Mouse (Mus musculus) G1E (cell line): ENCODE measurements around the gene Erg.

Source experiments
- CTCF ChIP-seq: IDR thresholded peaks from 2 replicates; pipeline ENCODE4 v1.5.1; 2012; ENCODE audit warnings: low read depth, low read length, inconsistent platforms, mixed read lengths
- GATA1 ChIP-seq: IDR thresholded peaks from 2 replicates; pipeline ENCODE4 v1.6.1; 2012; ENCODE audit warnings: borderline replicate concordance, low read length, inconsistent platforms, mixed read lengths
- TAL1 ChIP-seq: conservative IDR thresholded peaks from 2 replicates; pipeline ENCODE4 v1.6.1; 2012; ENCODE audit warnings: low read depth, low read length, inconsistent platforms, mixed read lengths

DNA sequence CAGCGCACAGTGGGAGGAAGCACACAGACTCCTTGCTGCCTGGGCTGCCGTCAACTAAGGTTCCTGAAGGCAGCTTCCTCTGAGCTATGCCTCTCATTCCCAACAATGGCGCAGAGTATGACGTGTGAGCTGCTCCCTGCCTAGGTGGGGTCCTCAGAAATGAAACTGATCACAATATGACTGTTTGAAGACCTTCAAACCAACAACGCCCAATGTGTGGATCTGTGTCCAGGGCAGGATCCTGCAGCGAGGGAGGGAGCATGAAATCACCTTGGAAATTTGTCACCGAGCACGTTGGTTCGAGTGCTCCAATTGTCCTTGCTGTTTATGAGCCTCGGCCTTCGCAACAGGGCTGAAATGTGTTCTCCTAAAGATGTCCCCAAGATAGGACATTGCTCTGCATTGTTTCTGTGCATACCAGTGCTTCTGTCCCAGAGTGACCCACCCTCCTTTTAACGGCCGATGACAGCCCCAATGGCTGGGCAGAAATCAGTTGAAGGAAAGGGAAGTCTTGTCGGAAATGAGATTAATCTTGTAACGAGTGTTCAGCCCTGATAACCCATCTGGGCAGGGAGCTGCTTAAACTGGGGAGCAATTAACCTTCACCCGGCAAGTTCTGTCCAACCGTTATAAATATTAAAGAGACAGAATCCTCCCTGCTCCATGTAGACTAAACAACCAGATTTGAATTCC, 147.4 kb downstream of the Erg start:
- TF ChIP-seq GATA1 (no peak), CTCF (no peak), TAL1 (peak; percentile 90)
